Mouse (Mus musculus): Measurements from ENCODE around the gene Mfap1a.

- TF ChIP-seq TAL1 (IDR thresholded peaks at IDR 0.05; ENCODE audit: low read length) (no peak), GATA1 (IDR thresholded peaks at IDR 0.05; ENCODE audit: low read length) (no peak)
Observed at GRCm38 (mm10) chr2:121544829-121545228, 38.4 kb upstream of the Mfap1a start.
